Mouse (Mus musculus): ENCODE measurements around the gene Hs6st2.

The Hs6st2 gene

GRCm38 (mm10) chrX:51581704-51582103 is 100.0 kb downstream of the Hs6st2 start:
- DNase-seq = no peak

GRCm38 (mm10) chrX:51561880-51562279 is 119.8 kb downstream of the Hs6st2 start:
- no peak for DNase-seq

- DNase-seq = no peak
Observed at GRCm38 (mm10) chrX:51539626-51540025, 142.0 kb downstream of the Hs6st2 start.

- DNase-seq = no peak
Observed at GRCm38 (mm10) chrX:51537082-51537481, 144.6 kb downstream of the Hs6st2 start.

- no peak for DNase-seq
Observed at GRCm38 (mm10) chrX:51535226-51535625, 146.4 kb downstream of the Hs6st2 start.

- DNase-seq = no peak
Observed at GRCm38 (mm10) chrX:51531136-51531535, 150.5 kb downstream of the Hs6st2 start.

GRCm38 (mm10) chrX:51528601-51529000 is 153.1 kb downstream of the Hs6st2 start:
- no peak for DNase-seq

- no peak for DNase-seq
Observed at GRCm38 (mm10) chrX:51514831-51515230, 166.8 kb downstream of the Hs6st2 start.

GRCm38 (mm10) chrX:51506526-51506925 is 175.1 kb downstream of the Hs6st2 start:
- no peak for DNase-seq

- no peak for DNase-seq
Observed at GRCm38 (mm10) chrX:51505691-51506090, 176.0 kb downstream of the Hs6st2 start.

- no peak for DNase-seq
Observed at GRCm38 (mm10) chrX:51503781-51504471, 177.7 kb downstream of the Hs6st2 start.

GRCm38 (mm10) chrX:51497831-51498230 is 183.8 kb downstream of the Hs6st2 start:
- no peak for DNase-seq

GRCm38 (mm10) chrX:51488374-51488773 is 193.3 kb downstream of the Hs6st2 start:
- DNase-seq = no peak

- no peak for DNase-seq
Observed at GRCm38 (mm10) chrX:51469411-51469810, 212.2 kb downstream of the Hs6st2 start.

- no peak for DNase-seq
Observed at GRCm38 (mm10) chrX:51461413-51461812, 220.2 kb downstream of the Hs6st2 start.

GRCm38 (mm10) chrX:51443366-51443765 is 238.3 kb downstream of the Hs6st2 start:
- DNase-seq = no peak

- DNase-seq = no peak
Observed at GRCm38 (mm10) chrX:51431706-51432105, 249.9 kb downstream of the Hs6st2 start.

GRCm38 (mm10) chrX:51425031-51425430 is 256.6 kb downstream of the Hs6st2 start:
- DNase-seq = no peak

GRCm38 (mm10) chrX:51410289-51410688 is 271.4 kb downstream of the Hs6st2 start:
- DNase-seq = no peak

- DNase-seq = no peak
Observed at GRCm38 (mm10) chrX:51397457-51397856, 284.2 kb downstream of the Hs6st2 start.

GRCm38 (mm10) chrX:51374670-51375069 is 307.0 kb downstream of the Hs6st2 start:
- peak; percentile 54 for DNase-seq

- DNase-seq = peak; percentile 14
Observed at GRCm38 (mm10) chrX:51372477-51373239, 309.0 kb downstream of the Hs6st2 start.

GRCm38 (mm10) chrX:51349682-51350081 is 332.0 kb downstream of the Hs6st2 start:
- no peak for DNase-seq

- no peak for DNase-seq
Observed at GRCm38 (mm10) chrX:51343595-51343994, 338.1 kb downstream of the Hs6st2 start.
